Mouse (Mus musculus): ENCODE results near the gene Best1. TPM values are rescaled to one million over a fixed set of nuclear protein-coding genes. Genes with fewer than 3 reads are reported as not detected.

The Best1 gene
- polyA plus RNA-seq (2015; fragmentation: Nextera tagmentation; extraction: Ambion mirVana): 0.36 and 0.58 TPM in 2 replicates

- Histone ChIP-seq H3K4me3 (ENCODE audit: low read depth, low read length) (no peak within 1 kb of the TSS), H3K4me1 (replicated peaks; ENCODE audit: control insufficient read depth, insufficient read depth) (no peaks in the 10 kb centered on the region), H3K4me2 (replicated peaks; ENCODE audit: low read depth) (no peak within 1 kb of the TSS), H3K9ac (ENCODE audit: low read length) (no peak within 1 kb of the TSS), H3K27me3 (ENCODE audit: control insufficient read depth, insufficient read depth, low read length) (no peaks in the 10 kb centered on the region), H3K36me3 (ENCODE audit: control insufficient read depth, insufficient read depth, low read length) (no peaks in the 10 kb centered on the region), H3K9me3 (ENCODE audit: control insufficient read depth, low read length) (no peaks in the 10 kb centered on the region), H3K27ac (replicated peaks) (no peak within 1 kb of the TSS)
- DNase-seq (ENCODE audit: low spot score) (no peak), ATAC-seq (ENCODE audit: low FRiP score, low TSS enrichment) (no peak)
- 84% methylated on average over 7 of the region's 7 CpGs for WGBS
- TF ChIP-seq EP300 (optimal IDR thresholded peaks at IDR 0.05) (no peak), CTCF (IDR thresholded peaks at IDR 0.05; ENCODE audit: low read depth) (no peak)
Measured at GRCm38 (mm10) chr19:10001206-10001969, at the start of gene Best1, which contains the start of gene Rab3il1. Best1 (minus strand) TSS chr19:10001633. Rab3il1 (plus strand) TSS chr19:10001669.

- H3K4me1 ChIP-seq (replicated peaks; ENCODE audit: control insufficient read depth, insufficient read depth): no peaks in the 10 kb centered on the region; the same call in 1 of the 2 replicates
- H3K36me3 ChIP-seq (ENCODE audit: control insufficient read depth, insufficient read depth, low read length): peaks cover 11% of the 10 kb centered on the region
- DNase-seq (ENCODE audit: low spot score): no peak
- no peak for TF ChIP-seq CTCF (IDR thresholded peaks at IDR 0.05; ENCODE audit: low read depth)
- no peak for TF ChIP-seq EP300 (optimal IDR thresholded peaks at IDR 0.05)
- H3K27me3 ChIP-seq (ENCODE audit: control insufficient read depth, insufficient read depth, low read length): no peaks in the 10 kb centered on the region
- WGBS: 44% methylated on average over 2 of the region's 2 CpGs
- H3K4me3 ChIP-seq (ENCODE audit: low read depth, low read length): no peak overlapping the region
- no peaks in the 10 kb centered on the region for H3K9me3 ChIP-seq (ENCODE audit: control insufficient read depth, low read length)
- peak; percentile 72 for ATAC-seq (ENCODE audit: low FRiP score, low TSS enrichment)
- no peak overlapping the region for H3K9ac ChIP-seq (ENCODE audit: low read length)
- H3K27ac ChIP-seq (replicated peaks): no peak overlapping the region; the same call in 1 of the 2 replicates
- H3K4me2 ChIP-seq (replicated peaks; ENCODE audit: low read depth): no peak overlapping the region
Measured at GRCm38 (mm10) chr19:10050438-10050837, 49.0 kb upstream of the Best1 start.

DNA sequence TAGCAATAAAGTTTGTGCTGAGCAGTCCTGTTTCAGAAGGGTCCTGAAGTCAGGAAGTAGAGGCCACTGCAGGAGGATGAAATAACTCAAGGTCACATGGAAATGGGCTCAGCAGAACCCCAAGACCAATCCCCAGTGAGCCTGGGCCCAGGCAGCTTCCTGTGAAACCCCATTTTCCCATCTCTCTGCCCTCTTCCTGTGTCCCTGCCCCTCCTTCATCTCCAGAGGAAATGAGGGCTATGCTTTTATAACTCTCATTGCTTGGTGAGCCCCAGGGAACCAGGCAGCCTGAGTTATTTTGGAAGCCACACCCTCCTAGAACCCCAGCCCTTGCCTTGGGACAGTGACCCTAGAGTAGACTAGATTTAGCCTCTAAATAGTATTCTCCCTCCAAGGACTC lies 48.1 kb upstream of the Best1 start:
- no peak for TF ChIP-seq CTCF (IDR thresholded peaks at IDR 0.05; ENCODE audit: low read depth)
- no peak for TF ChIP-seq EP300 (optimal IDR thresholded peaks at IDR 0.05)
- ATAC-seq (ENCODE audit: low FRiP score, low TSS enrichment) (no peak), DNase-seq (ENCODE audit: low spot score) (no peak)
- Histone ChIP-seq H3K4me2 (replicated peaks; ENCODE audit: low read depth) (no peak overlapping the region), H3K4me1 (replicated peaks; ENCODE audit: control insufficient read depth, insufficient read depth) (no peaks in the 10 kb centered on the region; the same call in 1 of the 2 replicates), H3K36me3 (ENCODE audit: control insufficient read depth, insufficient read depth, low read length) (peaks cover 6% of the 10 kb centered on the region), H3K4me3 (ENCODE audit: low read depth, low read length) (no peak overlapping the region), H3K27ac (replicated peaks) (0 out of 2 replicates have a peak overlapping the region, but pooled peaks have one; percentile 24), H3K27me3 (ENCODE audit: control insufficient read depth, insufficient read depth, low read length) (no peaks in the 10 kb centered on the region), H3K9me3 (ENCODE audit: control insufficient read depth, low read length) (no peaks in the 10 kb centered on the region), H3K9ac (ENCODE audit: low read length) (no peak overlapping the region)

- Histone ChIP-seq H3K27ac (replicated peaks) (no peak overlapping the region), H3K9me3 (ENCODE audit: control insufficient read depth, low read length) (no peaks in the 10 kb centered on the region), H3K4me2 (replicated peaks; ENCODE audit: low read depth) (no peak overlapping the region), H3K36me3 (ENCODE audit: control insufficient read depth, insufficient read depth, low read length) (no peaks in the 10 kb centered on the region), H3K9ac (ENCODE audit: low read length) (no peak overlapping the region), H3K27me3 (ENCODE audit: control insufficient read depth, insufficient read depth, low read length) (no peaks in the 10 kb centered on the region), H3K4me1 (replicated peaks; ENCODE audit: control insufficient read depth, insufficient read depth) (peaks cover 5% of the 10 kb centered on the region), H3K4me3 (ENCODE audit: low read depth, low read length) (no peak overlapping the region)
- ATAC-seq (ENCODE audit: low FRiP score, low TSS enrichment): no peak
- TF ChIP-seq EP300 (optimal IDR thresholded peaks at IDR 0.05) (no peak), CTCF (IDR thresholded peaks at IDR 0.05; ENCODE audit: low read depth) (no peak)
- WGBS: 27% methylated on average over 3 of the region's 3 CpGs
- no peak for DNase-seq (ENCODE audit: low spot score)
Measured at GRCm38 (mm10) chr19:10046983-10047382, 45.5 kb upstream of the Best1 start.

GRCm38 (mm10) chr19:10046346-10046745 lies 44.9 kb upstream of the Best1 start:
- Histone ChIP-seq H3K36me3 (ENCODE audit: control insufficient read depth, insufficient read depth, low read length) (no peaks in the 10 kb centered on the region), H3K9ac (ENCODE audit: low read length) (peak overlapping the region; percentile 18; the same call in 1 of the 2 replicates), H3K4me2 (replicated peaks; ENCODE audit: low read depth) (no peak overlapping the region), H3K4me3 (ENCODE audit: low read depth, low read length) (no peak overlapping the region), H3K27ac (replicated peaks) (no peak overlapping the region), H3K9me3 (ENCODE audit: control insufficient read depth, low read length) (no peaks in the 10 kb centered on the region), H3K27me3 (ENCODE audit: control insufficient read depth, insufficient read depth, low read length) (no peaks in the 10 kb centered on the region), H3K4me1 (replicated peaks; ENCODE audit: control insufficient read depth, insufficient read depth) (peaks cover 5% of the 10 kb centered on the region)
- ATAC-seq (ENCODE audit: low FRiP score, low TSS enrichment): no peak
- DNase-seq (ENCODE audit: low spot score): no peak
- WGBS: 61% methylated on average over 4 of the region's 4 CpGs
- no peak for TF ChIP-seq EP300 (optimal IDR thresholded peaks at IDR 0.05)
- TF ChIP-seq CTCF (IDR thresholded peaks at IDR 0.05; ENCODE audit: low read depth): no peak

GRCm38 (mm10) chr19:10045707-10046106 lies 44.3 kb upstream of the Best1 start:
- Histone ChIP-seq H3K27me3 (ENCODE audit: control insufficient read depth, insufficient read depth, low read length) (no peaks in the 10 kb centered on the region), H3K36me3 (ENCODE audit: control insufficient read depth, insufficient read depth, low read length) (no peaks in the 10 kb centered on the region), H3K9ac (ENCODE audit: low read length) (no peak overlapping the region), H3K27ac (replicated peaks) (no peak overlapping the region), H3K9me3 (ENCODE audit: control insufficient read depth, low read length) (no peaks in the 10 kb centered on the region), H3K4me2 (replicated peaks; ENCODE audit: low read depth) (no peak overlapping the region), H3K4me1 (replicated peaks; ENCODE audit: control insufficient read depth, insufficient read depth) (peaks cover 5% of the 10 kb centered on the region), H3K4me3 (ENCODE audit: low read depth, low read length) (no peak overlapping the region)
- DNase-seq (ENCODE audit: low spot score): no peak
- no peak for ATAC-seq (ENCODE audit: low FRiP score, low TSS enrichment)
- WGBS: 78% methylated on average over 2 of the region's 2 CpGs
- TF ChIP-seq CTCF (IDR thresholded peaks at IDR 0.05; ENCODE audit: low read depth) (no peak), EP300 (optimal IDR thresholded peaks at IDR 0.05) (no peak)
